Mouse (Mus musculus) urinary bladder, adult 18-20 months (tissue): Measurements from ENCODE around the gene Gm28919.
"Not testable (repeated sequence)": the region's sequence is repeated elsewhere in the genome, so short reads cannot be mapped to it uniquely, and the experiment has no call there.

Experiments used
- DNase-seq, 2 experiments: peaks; one replicate each; pipeline ENCODE4 v3.0.0; 2022; ENCODE audit warnings: low spot score in 2 of 2, mixed read lengths in 2 of 2

The Gm28919 gene

DNA sequence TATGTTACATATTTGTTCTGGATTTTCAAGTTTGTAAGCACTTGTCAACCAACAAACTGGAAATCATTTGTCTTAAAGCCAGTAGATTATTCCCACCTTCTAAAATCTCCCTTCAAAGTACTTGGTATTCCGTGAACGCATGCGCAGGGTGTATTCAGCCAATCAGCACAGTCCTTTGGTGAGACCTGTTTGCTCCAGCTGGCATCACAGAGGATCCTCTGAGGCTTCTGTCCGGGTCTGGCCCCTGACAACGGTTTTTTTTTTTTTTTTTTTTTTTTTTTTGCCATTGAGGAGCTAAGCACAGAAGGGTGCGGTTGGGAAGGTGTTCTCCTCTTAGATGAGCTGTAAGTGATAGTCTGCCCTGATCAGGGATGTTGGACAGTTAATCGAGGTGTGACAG, at the start of gene Gm28919:
Gene Gm28919 (plus strand): TSS at position 301 of the 400 bp plus-strand sequence.
- DNase-seq, result not testable (repeated sequence)
